Mouse (Mus musculus) lung, postnatal 0 days (tissue): ENCODE measurements around the gene Akap6. TPM values are rescaled to one million over a fixed set of nuclear protein-coding genes. Genes with fewer than 3 reads are reported as not detected.

Source experiments
- ATAC-seq: fragments of 200-750 bp; cut with Nextera tagmentation; 2 replicates; pipeline ENCODE4 v1.8.0; 2017; ENCODE audit warnings: moderate library complexity
- DNase-seq: peaks from one replicate; pipeline ENCODE4 v3.0.0-alpha.2; 2016; ENCODE audit warnings: low spot score
- H3K27ac ChIP-seq: fragments of 300-500 bp; sonication (generic); 2 replicates; pipeline ENCODE4 v1.5.1; 2014; ENCODE audit warnings: antibody characterized with exemption, mild to moderate bottlenecking, low read length, mixed read lengths
- H3K27me3 ChIP-seq: fragments of 300-500 bp; sonication (generic); replicated peaks from 2 replicates; pipeline ENCODE4 v1.6.1; 2014; ENCODE audit warnings: low read length, mixed read lengths; ENCODE audit not compliant: insufficient read depth
- H3K36me3 ChIP-seq: fragments of 300-500 bp; sonication (generic); 2 replicates; pipeline ENCODE4 v1.6.1; 2014; ENCODE audit warnings: low read length, mixed read lengths; ENCODE audit not compliant: insufficient read depth
- H3K4me1 ChIP-seq: fragments of 300-500 bp; sonication (generic); 2 replicates; pipeline ENCODE4 v1.6.1; 2014; ENCODE audit warnings: antibody characterized with exemption, low read depth, low read length, mixed read lengths; ENCODE audit not compliant: insufficient read depth
- H3K4me2 ChIP-seq: fragments of 300-500 bp; sonication (generic); replicated peaks from 2 replicates; pipeline ENCODE4 v1.6.1; 2014; ENCODE audit warnings: low read depth, mild to moderate bottlenecking, low read length, moderate library complexity, mixed read lengths
- H3K4me3 ChIP-seq: fragments of 300-500 bp; sonication (generic); 2 replicates; pipeline ENCODE4 v1.5.1; 2014; ENCODE audit warnings: low read depth, low read length
- H3K9ac ChIP-seq: fragments of 300-500 bp; sonication (generic); replicated peaks from 2 replicates; pipeline ENCODE4 v1.6.1; 2014; ENCODE audit warnings: low read depth, mild to moderate bottlenecking
- H3K9me3 ChIP-seq: fragments of 300-500 bp; sonication (generic); 2 replicates; pipeline ENCODE4 v1.6.1; 2016; ENCODE audit warnings: low read length, mixed read lengths
- CTCF ChIP-seq: IDR thresholded peaks from 2 replicates; pipeline ENCODE4 v1.5.1; 2016; ENCODE audit warnings: antibody characterized with exemption, mild to moderate bottlenecking
- EP300 ChIP-seq: IDR thresholded peaks from 2 replicates; pipeline ENCODE4 v1.6.1; 2016; ENCODE audit warnings: antibody characterized with exemption, mild to moderate bottlenecking, control low read depth
- WGBS: fragments of 180-500 bp; shearing (Covaris S2); extraction: QIAGEN DNeasy Blood & Tissue Kit; methylation state at CpG from one replicate; pipeline ENCODE4 v1.1.7; 2014; 5-methylcytosine and 5-hydroxymethylcytosine counted together
- polyA plus RNA-seq: library from polyadenylated mRNA; unstranded; fragments of >200 nt; fragmentation: Nextera tagmentation; extraction: Ambion mirVana; gene quantifications from 2 replicates; pipeline ENCODE4 v1.2.1, GENCODE M21; 2015

Akap6 gene
- polyA plus RNA-seq, 1 experiment from 2014 or later: 0.12 TPM

- TF ChIP-seq CTCF (no peak), EP300 (no peak)
- peaks cover 3% of the 10 kb centered on the region; the same call in 1 of the 2 replicates for H3K4me1 ChIP-seq
- no peak overlapping the region for H3K4me3 ChIP-seq
- no peak for DNase-seq
- H3K9me3 ChIP-seq: no peaks in the 10 kb centered on the region
- H3K36me3 ChIP-seq: no peaks in the 10 kb centered on the region
- no peak overlapping the region for H3K27ac ChIP-seq
- no peak for ATAC-seq
- no peak overlapping the region for H3K4me2 ChIP-seq
- H3K9ac ChIP-seq: no peak overlapping the region
- H3K27me3 ChIP-seq: no peaks in the 10 kb centered on the region
These were observed 86.0 kb downstream of the Akap6 start for GRCm38 (mm10) chr12:52785217-52785616.

GRCm38 (mm10) chr12:52790350-52790768, 91.2 kb downstream of the Akap6 start:
- TF ChIP-seq CTCF (no peak), EP300 (no peak)
- Histone ChIP-seq H3K4me2 (no peak overlapping the region; the same call in 1 of the 2 replicates), H3K9ac (no peak overlapping the region), H3K27ac (no peak overlapping the region), H3K4me1 (peaks cover 3% of the 10 kb centered on the region; the same call in 1 of the 2 replicates), H3K36me3 (no peaks in the 10 kb centered on the region), H3K9me3 (no peaks in the 10 kb centered on the region), H3K27me3 (no peaks in the 10 kb centered on the region), H3K4me3 (no peak overlapping the region)
- DNase-seq (peak; percentile 38), ATAC-seq (peak; percentile 64)
- WGBS: 9% methylated on average over 8 of the region's 8 CpGs

DNA sequence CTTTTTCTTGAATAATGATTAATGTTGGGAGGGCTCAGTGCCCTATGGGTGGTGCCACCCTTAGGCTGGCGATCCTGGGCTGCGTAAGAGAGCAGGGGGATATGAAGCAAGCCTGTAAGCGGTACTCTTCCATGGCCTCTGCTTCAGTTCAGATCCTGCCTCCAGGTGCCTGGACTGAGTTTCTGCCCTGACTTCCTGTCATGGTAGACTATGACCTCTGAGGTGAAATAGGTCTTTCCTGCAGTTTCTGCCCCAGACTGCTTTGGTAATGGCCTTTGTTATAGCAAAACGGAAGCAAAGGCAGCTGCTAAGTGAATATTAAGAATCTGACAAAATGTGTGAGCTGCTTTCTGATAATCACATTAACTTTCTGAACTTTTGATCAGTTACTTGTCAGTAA, 94.9 kb downstream of the Akap6 start:
- Histone ChIP-seq H3K9me3 (no peaks in the 10 kb centered on the region), H3K36me3 (no peaks in the 10 kb centered on the region), H3K27ac (no peak overlapping the region), H3K4me3 (no peak overlapping the region), H3K9ac (no peak overlapping the region), H3K27me3 (no peaks in the 10 kb centered on the region), H3K4me1 (peaks cover 3% of the 10 kb centered on the region; the same call in 1 of the 2 replicates), H3K4me2 (no peak overlapping the region)
- 86% methylated on average over 4 of the region's 4 CpGs for WGBS
- DNase-seq (no peak), ATAC-seq (no peak)
- no peak for TF ChIP-seq EP300
- no peak for TF ChIP-seq CTCF

- TF ChIP-seq CTCF: no peak
- no peak for TF ChIP-seq EP300
- Histone ChIP-seq H3K9me3 (no peaks in the 10 kb centered on the region), H3K36me3 (no peaks in the 10 kb centered on the region), H3K4me2 (no peak overlapping the region), H3K27ac (no peak overlapping the region), H3K9ac (no peak overlapping the region), H3K4me3 (no peak overlapping the region), H3K27me3 (no peaks in the 10 kb centered on the region), H3K4me1 (peaks cover 3% of the 10 kb centered on the region; the same call in 1 of the 2 replicates)
- DNase-seq (no peak), ATAC-seq (no peak)
- 83% methylated on average over 18 of the region's 18 CpGs for WGBS
These were observed 96.6 kb downstream of the Akap6 start for GRCm38 (mm10) chr12:52795551-52796470.

- no peak overlapping the region for H3K4me2 ChIP-seq
These were observed 97.2 kb downstream of the Akap6 start for GRCm38 (mm10) chr12:52796471-52796795.

DNA sequence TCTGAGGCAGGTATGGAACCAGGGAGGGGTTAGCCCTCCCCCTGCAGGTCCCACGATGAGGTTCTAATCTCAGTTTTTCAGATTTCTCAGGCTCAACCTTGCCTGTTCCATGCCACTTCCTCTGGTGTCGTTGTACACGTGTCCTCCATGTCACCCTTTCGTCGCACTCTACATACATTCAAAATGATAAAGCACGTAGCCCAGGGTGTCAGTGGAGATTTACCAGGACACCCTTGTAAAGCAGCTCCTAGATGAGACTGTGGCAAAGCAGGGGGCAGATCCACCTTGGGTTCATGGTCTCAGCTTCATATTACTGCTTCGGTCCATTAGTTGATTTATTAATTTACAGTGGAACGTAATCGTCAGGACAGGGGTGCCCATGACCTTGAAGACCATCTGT, 100.5 kb downstream of the Akap6 start:
- Histone ChIP-seq H3K4me2 (no peak overlapping the region), H3K27ac (no peak overlapping the region), H3K4me1 (no peaks in the 10 kb centered on the region), H3K4me3 (no peak overlapping the region), H3K9ac (no peak overlapping the region), H3K36me3 (no peaks in the 10 kb centered on the region), H3K9me3 (no peaks in the 10 kb centered on the region), H3K27me3 (no peaks in the 10 kb centered on the region)
- no peak for TF ChIP-seq CTCF
- no peak for TF ChIP-seq EP300
- ATAC-seq: no peak
- WGBS: 78% methylated on average over 9 of the region's 9 CpGs
- no peak for DNase-seq

More at GRCm38 (mm10) chr12:52796471-52796795, 97.2 kb downstream of the Akap6 start:
- H3K27ac ChIP-seq: no peak overlapping the region
- H3K4me1 ChIP-seq: peaks cover 2% of the 10 kb centered on the region; the same call in 1 of the 2 replicates
- no peaks in the 10 kb centered on the region for H3K9me3 ChIP-seq
- TF ChIP-seq CTCF: no peak
- no peak for TF ChIP-seq EP300
- DNase-seq (no peak), ATAC-seq (no peak)
- WGBS: 68% methylated on average over 4 of the region's 4 CpGs
- no peak overlapping the region for H3K4me3 ChIP-seq
- no peak overlapping the region for H3K9ac ChIP-seq
- H3K27me3 ChIP-seq: no peaks in the 10 kb centered on the region
- no peaks in the 10 kb centered on the region for H3K36me3 ChIP-seq
